Mouse (Mus musculus) forebrain, embryonic 11.5 days (tissue): ENCODE data around the gene Sema6d. TPM values are rescaled to one million over a fixed set of nuclear protein-coding genes. Genes with fewer than 3 reads are reported as not detected.

Source experiments
- ATAC-seq: fragments of 200-750 bp; cut with Nextera tagmentation; replicated peaks from 2 replicates; pipeline ENCODE4 v1.8.0; 2017; ENCODE audit warnings: moderate TSS enrichment; ENCODE audit not compliant: low FRiP score
- DNase-seq: peaks from one replicate; pipeline ENCODE4 v3.0.0-alpha.2; 2017; ENCODE audit warnings: low spot score
- H3K27ac ChIP-seq: fragments of 300-500 bp; sonication (generic); 2 replicates; pipeline ENCODE4 v1.5.1; 2014; ENCODE audit warnings: low read depth, low read length
- H3K27me3 ChIP-seq: fragments of 300-500 bp; sonication (generic); 2 replicates; pipeline ENCODE4 v1.6.1; 2014; ENCODE audit warnings: mild to moderate bottlenecking, low read length, mixed read lengths; ENCODE audit not compliant: control insufficient read depth, insufficient read depth
- H3K36me3 ChIP-seq: fragments of 300-500 bp; sonication (generic); 2 replicates; pipeline ENCODE4 v1.6.1; 2014; ENCODE audit warnings: mild to moderate bottlenecking, low read length, moderate library complexity, mixed read lengths; ENCODE audit not compliant: control insufficient read depth, insufficient read depth
- H3K4me1 ChIP-seq: fragments of 300-500 bp; sonication (generic); replicated peaks from 2 replicates; pipeline ENCODE4 v1.6.1; 2014; ENCODE audit warnings: low read length, mixed read lengths; ENCODE audit not compliant: control insufficient read depth, insufficient read depth
- H3K4me2 ChIP-seq: fragments of 300-500 bp; sonication (generic); 2 replicates; pipeline ENCODE4 v1.6.1; 2014; ENCODE audit warnings: low read depth, mild to moderate bottlenecking, low read length, moderate library complexity, mixed read lengths; ENCODE audit not compliant: severe bottlenecking
- H3K4me3 ChIP-seq: fragments of 300-500 bp; sonication (generic); 2 replicates; pipeline ENCODE4 v1.5.1; 2014; ENCODE audit warnings: low read depth, low read length
- H3K9ac ChIP-seq: fragments of 300-500 bp; sonication (generic); 2 replicates; pipeline ENCODE4 v1.6.1; 2014; ENCODE audit warnings: low read length
- H3K9me3 ChIP-seq: fragments of 300-500 bp; sonication (generic); 2 replicates; pipeline ENCODE4 v1.6.1; 2016; ENCODE audit warnings: low read length, mixed read lengths; ENCODE audit not compliant: control insufficient read depth
- WGBS: fragments of 180-500 bp; shearing (Covaris S2); extraction: QIAGEN DNeasy Blood & Tissue Kit; methylation state at CpG from one replicate; pipeline ENCODE4 v1.1.7; 2014; 5-methylcytosine and 5-hydroxymethylcytosine counted together
- polyA plus RNA-seq: library from polyadenylated mRNA; unstranded; fragments of >200 nt; fragmentation: Nextera tagmentation; extraction: Ambion mirVana; gene quantifications from 2 replicates; pipeline ENCODE4 v1.2.1, GENCODE M21; 2014

Sema6d gene
- polyA plus RNA-seq, 1 experiment from 2014 or later = 9.8 TPM

DNA sequence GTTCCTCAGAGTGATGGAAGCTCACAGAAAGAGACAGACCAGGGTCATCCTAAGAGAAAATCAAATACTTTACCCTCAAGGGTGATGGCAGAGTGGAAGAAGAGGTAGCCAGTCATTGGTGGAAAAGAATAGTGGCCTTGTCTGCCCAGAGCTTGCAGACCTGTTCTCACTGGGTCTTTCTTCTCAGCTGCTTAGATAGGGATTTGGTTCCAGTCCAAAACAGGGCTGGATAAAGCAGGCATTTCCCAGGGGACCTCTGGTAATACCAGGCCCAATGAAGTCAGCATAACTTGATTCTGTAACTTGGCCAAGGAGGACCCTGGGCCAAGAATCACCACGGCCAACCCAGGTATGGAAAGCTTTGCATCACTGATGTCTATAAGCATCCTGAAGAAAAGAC, 279.5 kb downstream of the Sema6d start:
- Histone ChIP-seq H3K4me2 (no peak overlapping the region), H3K27me3 (no peaks in the 10 kb centered on the region), H3K4me3 (no peak overlapping the region), H3K9ac (no peak overlapping the region), H3K9me3 (no peaks in the 10 kb centered on the region), H3K36me3 (no peaks in the 10 kb centered on the region), H3K4me1 (no peaks in the 10 kb centered on the region), H3K27ac (no peak overlapping the region)
- ATAC-seq (no peak), DNase-seq (no peak)
- 90% methylated on average over 1 of the region's 1 CpGs for WGBS

DNA sequence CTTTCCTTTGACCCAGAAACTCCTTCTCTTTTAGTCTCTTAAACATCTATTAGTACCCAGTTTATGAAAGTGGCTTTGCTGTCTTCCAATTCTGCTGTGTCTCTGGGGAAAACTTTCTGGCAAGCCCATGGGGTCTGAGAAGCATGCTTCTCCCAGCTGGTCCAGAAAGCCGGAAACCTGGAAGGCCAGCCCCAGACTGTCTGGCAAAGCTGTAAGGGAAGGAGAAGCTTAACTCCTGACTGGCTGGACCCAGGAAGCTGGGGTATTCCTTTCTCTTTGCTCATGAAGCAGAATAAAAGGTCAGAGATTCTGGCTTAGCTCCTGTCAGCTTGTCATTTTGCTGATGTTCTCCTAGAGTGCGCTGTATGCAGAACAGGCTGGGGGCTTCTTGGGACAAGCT, 280.2 kb downstream of the Sema6d start:
- no peak for DNase-seq
- WGBS = 43% methylated on average over 2 of the region's 2 CpGs

GRCm38 (mm10) chr2:124371363-124371762, 281.6 kb downstream of the Sema6d start:
- Histone ChIP-seq H3K9ac (no peak overlapping the region), H3K9me3 (no peaks in the 10 kb centered on the region), H3K4me2 (no peak overlapping the region), H3K36me3 (no peaks in the 10 kb centered on the region), H3K4me1 (no peaks in the 10 kb centered on the region), H3K4me3 (no peak overlapping the region), H3K27me3 (no peaks in the 10 kb centered on the region), H3K27ac (no peak overlapping the region)
- WGBS = 87% methylated on average over 2 of the region's 2 CpGs
- ATAC-seq (no peak), DNase-seq (no peak)

More for the DNA sequence above, 280.2 kb downstream of the Sema6d start:
- no peaks in the 10 kb centered on the region for H3K27me3 ChIP-seq
- no peak for ATAC-seq
- no peaks in the 10 kb centered on the region for H3K9me3 ChIP-seq
- no peaks in the 10 kb centered on the region for H3K36me3 ChIP-seq
- H3K9ac ChIP-seq = no peak overlapping the region
- H3K27ac ChIP-seq = no peak overlapping the region
- no peak overlapping the region for H3K4me3 ChIP-seq
- no peak overlapping the region for H3K4me2 ChIP-seq
- no peaks in the 10 kb centered on the region for H3K4me1 ChIP-seq

GRCm38 (mm10) chr2:124385053-124385452, 295.3 kb downstream of the Sema6d start:
- H3K4me1 ChIP-seq = no peaks in the 10 kb centered on the region
- H3K27me3 ChIP-seq = no peaks in the 10 kb centered on the region
- H3K9me3 ChIP-seq = no peaks in the 10 kb centered on the region
- WGBS = 82% methylated on average over 1 of the region's 1 CpGs
- H3K4me2 ChIP-seq = no peak overlapping the region
- H3K36me3 ChIP-seq = no peaks in the 10 kb centered on the region
- ATAC-seq = no peak
- H3K27ac ChIP-seq = no peak overlapping the region
- H3K4me3 ChIP-seq = no peak overlapping the region
- no peak for DNase-seq
- H3K9ac ChIP-seq = no peak overlapping the region

DNA sequence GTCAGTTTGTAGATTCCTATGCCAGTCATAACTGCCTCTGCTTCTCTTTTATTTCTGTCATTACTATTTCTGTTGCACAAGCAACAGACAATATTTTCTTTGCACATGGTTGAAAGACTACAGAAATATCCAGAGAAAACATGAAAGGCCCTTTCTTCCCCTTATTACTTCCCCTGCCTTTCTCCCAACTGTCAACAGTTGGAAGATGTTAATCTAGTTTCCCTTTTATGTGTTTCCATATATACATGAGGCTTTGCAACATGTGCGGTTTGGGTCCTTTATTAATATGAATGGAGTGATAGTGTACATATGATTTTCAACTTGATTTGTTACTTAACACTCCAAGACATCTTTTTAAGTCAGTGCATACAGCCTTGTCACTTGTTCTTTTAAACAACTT, 296.0 kb downstream of the Sema6d start:
- Histone ChIP-seq H3K27ac (no peak overlapping the region), H3K9me3 (no peaks in the 10 kb centered on the region), H3K4me3 (no peak overlapping the region), H3K27me3 (no peaks in the 10 kb centered on the region), H3K4me1 (no peaks in the 10 kb centered on the region), H3K36me3 (no peaks in the 10 kb centered on the region), H3K4me2 (no peak overlapping the region), H3K9ac (no peak overlapping the region)
- no peak for DNase-seq
- 80% methylated on average over 1 of the region's 1 CpGs for WGBS
- no peak for ATAC-seq

GRCm38 (mm10) chr2:124388269-124388668, 298.5 kb downstream of the Sema6d start:
- H3K36me3 ChIP-seq = no peaks in the 10 kb centered on the region
- H3K4me2 ChIP-seq = no peak overlapping the region
- H3K4me1 ChIP-seq = no peaks in the 10 kb centered on the region
- DNase-seq (no peak), ATAC-seq (no peak)
- no peak overlapping the region for H3K4me3 ChIP-seq
- H3K27ac ChIP-seq = no peak overlapping the region
- H3K9ac ChIP-seq = no peak overlapping the region
- H3K9me3 ChIP-seq = no peaks in the 10 kb centered on the region
- no peaks in the 10 kb centered on the region for H3K27me3 ChIP-seq
- WGBS = 80% methylated on average over 1 of the region's 1 CpGs

- H3K4me2 ChIP-seq = no peak overlapping the region
- 92% methylated on average over 4 of the region's 4 CpGs for WGBS
- no peak overlapping the region for H3K27ac ChIP-seq
- no peaks in the 10 kb centered on the region for H3K36me3 ChIP-seq
- no peaks in the 10 kb centered on the region for H3K27me3 ChIP-seq
- H3K4me1 ChIP-seq = no peaks in the 10 kb centered on the region
- ATAC-seq (no peak), DNase-seq (no peak)
- no peak overlapping the region for H3K9ac ChIP-seq
- H3K4me3 ChIP-seq = no peak overlapping the region
- H3K9me3 ChIP-seq = no peaks in the 10 kb centered on the region
Measured at GRCm38 (mm10) chr2:124396733-124397132, 307.0 kb downstream of the Sema6d start.

DNA sequence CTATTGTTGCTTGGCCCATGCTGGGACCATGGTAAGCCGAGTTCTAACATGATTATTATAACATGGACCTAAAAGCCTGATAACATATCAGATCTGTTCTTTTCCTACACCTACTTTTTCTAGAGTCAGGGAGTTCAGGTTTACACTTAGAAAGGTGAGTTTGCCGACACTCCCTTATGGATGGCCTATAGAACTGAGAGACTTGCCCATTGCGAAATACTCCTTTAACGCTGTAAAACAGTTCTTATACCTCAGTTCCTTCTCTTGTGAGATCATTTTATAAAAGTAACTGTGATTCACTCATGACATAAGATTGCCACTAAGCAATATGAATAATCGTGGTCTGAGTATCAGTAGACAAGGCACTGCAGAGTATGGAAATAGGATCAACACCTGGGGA, 307.5 kb downstream of the Sema6d start:
- H3K36me3 ChIP-seq = no peaks in the 10 kb centered on the region
- no peak overlapping the region for H3K4me2 ChIP-seq
- ATAC-seq (no peak), DNase-seq (no peak)
- no peak overlapping the region for H3K27ac ChIP-seq
- H3K4me3 ChIP-seq = no peak overlapping the region
- WGBS = 90% methylated on average over 5 of the region's 5 CpGs
- no peaks in the 10 kb centered on the region for H3K4me1 ChIP-seq
- no peaks in the 10 kb centered on the region for H3K9me3 ChIP-seq
- H3K9ac ChIP-seq = no peak overlapping the region
- H3K27me3 ChIP-seq = no peaks in the 10 kb centered on the region

- Histone ChIP-seq H3K36me3 (no peaks in the 10 kb centered on the region), H3K27me3 (no peaks in the 10 kb centered on the region), H3K4me2 (no peak overlapping the region), H3K4me3 (no peak overlapping the region), H3K4me1 (no peaks in the 10 kb centered on the region; the same call in 1 of the 2 replicates), H3K9ac (no peak overlapping the region), H3K27ac (no peak overlapping the region), H3K9me3 (no peaks in the 10 kb centered on the region)
- DNase-seq (no peak), ATAC-seq (no peak)
- WGBS = 96% methylated on average over 2 of the region's 2 CpGs
Measured at GRCm38 (mm10) chr2:124399611-124400010, 309.8 kb downstream of the Sema6d start.
